Mouse (Mus musculus) mammary gland, adult 2 months (tissue): ENCODE data around the gene Olfr228. TPM values are rescaled to one million over a fixed set of nuclear protein-coding genes. Genes with fewer than 3 reads are reported as not detected.

Experiments used
- polyA plus RNA-seq: library from polyadenylated mRNA; depleted of rRNA; stranded (reverse); fragments of >200 nt; gene quantifications from 2 replicates; pipeline ENCODE4 v1.2.3, GENCODE M21; 2012; ENCODE audit warnings: low replicate concordance; rRNA removed

The Olfr228 gene
- not detected in 2 replicates for polyA plus RNA-seq

GRCm38 (mm10) chr2:86487286-86487685, at the start of gene Olfr228:
Olfr228 (minus strand) TSS chr2:86487386.

GRCm38 (mm10) chr2:86508161-86508560, 21.0 kb upstream of the Olfr228 start, which contains the start of gene Olfr1076:
Olfr1076 (plus strand) TSS chr2:86508461.

GRCm38 (mm10) chr2:86456169-86456568, 31.0 kb downstream of the Olfr228 start, which contains the start of gene Olfr1066:
Olfr1066 (minus strand) TSS chr2:86456269.

GRCm38 (mm10) chr2:86450491-86450890, 36.7 kb downstream of the Olfr228 start, which contains the start of gene Olfr1065:
Olfr1065 (minus strand) TSS chr2:86450591.

Other genes with a start within 250 kb of the Olfr228 start
- gene Olfr1048, start 247.1 kb downstream of the Olfr228 start, polyA plus RNA-seq = not detected in 2 replicates
- gene Olfr1049, start 229.1 kb downstream of the Olfr228 start, polyA plus RNA-seq = not detected in 2 replicates
- not detected in 2 replicates for gene Olfr1051, start 208.3 kb downstream of the Olfr228 start, polyA plus RNA-seq
- gene Olfr1052, start 194.9 kb downstream of the Olfr228 start, polyA plus RNA-seq = not detected in 2 replicates
- gene Olfr1053, start 172.1 kb downstream of the Olfr228 start, polyA plus RNA-seq = not detected in 2 replicates
- not detected in 2 replicates for gene Olfr1054, start 152.0 kb downstream of the Olfr228 start, polyA plus RNA-seq
- gene Olfr1055, start 137.1 kb downstream of the Olfr228 start, polyA plus RNA-seq = not detected in 2 replicates
- not detected in 2 replicates for gene Olfr1056, start 124.9 kb downstream of the Olfr228 start, polyA plus RNA-seq
- gene Olfr1057, start 109.0 kb downstream of the Olfr228 start, polyA plus RNA-seq = not detected in 2 replicates
- not detected in 2 replicates for gene Olfr1058, start 98.8 kb downstream of the Olfr228 start, polyA plus RNA-seq
- not detected in 2 replicates for gene Olfr1061, start 73.3 kb downstream of the Olfr228 start, polyA plus RNA-seq
- gene Olfr1062, start 60.6 kb downstream of the Olfr228 start, polyA plus RNA-seq = not detected in 2 replicates
- not detected in 2 replicates for gene Olfr1065, start 36.8 kb downstream of the Olfr228 start, polyA plus RNA-seq
- not detected in 2 replicates for gene Olfr1066, start 31.1 kb downstream of the Olfr228 start, polyA plus RNA-seq
- gene Olfr1076, start 21.1 kb upstream of the Olfr228 start, polyA plus RNA-seq = not detected in 2 replicates
- gene Olfr1079, start 55.1 kb upstream of the Olfr228 start, polyA plus RNA-seq = not detected in 2 replicates
- not detected in 2 replicates for gene Olfr1080, start 70.8 kb upstream of the Olfr228 start, polyA plus RNA-seq
- not detected in 2 replicates for gene Olfr1082, start 111.6 kb upstream of the Olfr228 start, polyA plus RNA-seq
- not detected in 2 replicates for gene Olfr1084, start 152.3 kb upstream of the Olfr228 start, polyA plus RNA-seq
- gene Olfr1085, start 174.6 kb upstream of the Olfr228 start, polyA plus RNA-seq = not detected in 2 replicates
- not detected in 2 replicates for gene Olfr1086, start 192.7 kb upstream of the Olfr228 start, polyA plus RNA-seq
- not detected in 2 replicates for gene Olfr1087, start 211.0 kb upstream of the Olfr228 start, polyA plus RNA-seq
- gene Olfr1089, start 246.3 kb upstream of the Olfr228 start, polyA plus RNA-seq = not detected in 2 replicates